Comparison of ENCODE assay signal across 13 mouse cellular contexts in the genomic region with DNA sequence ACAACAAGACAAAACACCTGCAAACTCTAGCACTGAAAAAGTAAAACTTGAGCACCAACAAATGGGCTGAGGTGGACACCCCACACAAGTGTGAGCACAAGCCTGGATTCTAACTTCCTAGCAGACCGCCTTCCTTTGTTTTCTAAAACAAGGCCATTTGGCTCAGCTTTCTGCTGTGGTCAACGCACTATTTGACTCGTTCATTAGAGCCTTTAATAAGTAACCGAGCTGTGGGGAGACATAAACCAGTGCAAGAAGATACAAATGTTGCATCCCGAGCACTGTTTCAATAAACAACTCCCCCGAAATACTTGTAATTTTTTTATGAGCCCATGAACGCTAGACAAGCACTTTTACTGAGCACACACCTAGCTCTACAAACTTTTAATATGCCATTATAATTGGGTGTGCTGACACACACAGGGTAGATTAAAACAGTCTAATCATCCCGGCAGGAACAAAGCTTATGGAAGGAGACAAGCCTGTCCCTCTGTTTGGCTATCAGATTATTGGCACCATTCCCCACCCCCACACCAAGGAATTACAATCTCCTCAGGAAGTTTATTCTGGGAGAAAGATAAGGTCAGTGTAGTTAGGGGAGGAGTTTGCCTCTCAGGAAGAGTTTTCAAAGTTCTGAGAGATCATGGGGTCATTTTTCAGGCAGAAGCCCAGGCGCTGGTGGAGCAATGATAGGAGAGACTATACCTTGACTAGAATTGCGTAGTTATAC. TPM values are rescaled to one million over a fixed set of nuclear protein-coding genes. Genes with fewer than 3 reads are reported as not detected.
DNase-seq lines count a peak whose midpoint lies in the region; ATAC-seq and TF ChIP-seq lines count a peak whose summit lies in the region.
"Had no signal": no experiment of that assay in that cellular context is flagged by ENCODE, and none has a peak within 500 bp of the region (broad histone marks: within the 10 kb centered on the region; RNA-seq: fewer than 3 reads in every experiment).

No protein-coding gene starts in this region.

- TF ChIP-seq CTCF in heart, adult 2 months (IDR thresholded peaks at IDR 0.05) = no peak
- TF ChIP-seq CTCF in Patski (IDR thresholded peaks at IDR 0.05) = no peak

- POLR2A ChIA-PET in Patski (lab: Charles Lee) = interaction anchor here (0.7 kb wide), 1 partner anchor 289 kb away, joined by 3 read pairs; no protein-coding TSS in a partner anchor

- no peak overlapping the region for H3K4me2 ChIP-seq in kidney, embryonic 15.5 days
- no peak overlapping the region for H3K4me2 ChIP-seq in midbrain, embryonic 16.5 days (ENCODE audit: low read length)

- in situ Hi-C loops in Patski (cut with MboI; ENCODE audit: low pct_unique_long_range_greater_than_20kb) = no loop called here

- peaks cover 7% of the 10 kb centered on the region for H3K4me1 ChIP-seq in heart, adult 2 months (ENCODE audit: control insufficient read depth, insufficient read depth, low read length)
- peaks cover 16% of the 10 kb centered on the region for H3K4me1 ChIP-seq in kidney, embryonic 15.5 days
- H3K4me1 ChIP-seq in midbrain, embryonic 16.5 days (ENCODE audit: control insufficient read depth, insufficient read depth, low read length) = no peaks in the 10 kb centered on the region
- H3K4me1 ChIP-seq: limb, embryonic 10.5 days had no signal

- H3K79me2 ChIP-seq in heart, adult 2 months (replicated peaks; ENCODE audit: control insufficient read depth, insufficient read depth, low read length) = no peaks in the 10 kb centered on the region

- no peak overlapping the region for H3K4me3 ChIP-seq in heart, adult 2 months
- no peak overlapping the region for H3K4me3 ChIP-seq in kidney, embryonic 15.5 days (replicated peaks)
- H3K4me3 ChIP-seq in midbrain, embryonic 16.5 days (ENCODE audit: low read depth, low read length) = no peak overlapping the region
- H3K4me3 ChIP-seq: limb, embryonic 10.5 days had no signal

- H3K9me3 ChIP-seq in kidney, embryonic 15.5 days (replicated peaks) = no peaks in the 10 kb centered on the region
- H3K9me3 ChIP-seq in midbrain, embryonic 16.5 days (replicated peaks; ENCODE audit: control insufficient read depth, low read length, poor library complexity, severe bottlenecking) = no peaks in the 10 kb centered on the region
- H3K9me3 ChIP-seq: limb, embryonic 10.5 days had no signal

- no peaks in the 10 kb centered on the region for H3K36me3 ChIP-seq in heart, adult 2 months (ENCODE audit: control insufficient read depth, insufficient read depth, low read length)
- no peaks in the 10 kb centered on the region for H3K36me3 ChIP-seq in kidney, embryonic 15.5 days
- H3K36me3 ChIP-seq in midbrain, embryonic 16.5 days (ENCODE audit: control insufficient read depth, insufficient read depth, low read length) = no peaks in the 10 kb centered on the region
- H3K36me3 ChIP-seq: limb, embryonic 10.5 days had no signal

- CTCF ChIA-PET in Patski (lab: Charles Lee) = interaction anchor here (1.3 kb wide), 1 partner anchor 21 kb away, joined by 3 read pairs; no protein-coding TSS in a partner anchor

- peak overlapping the region; percentile 62 for H3K27ac ChIP-seq in heart, adult 2 months
- H3K27ac ChIP-seq in kidney, embryonic 15.5 days = peak overlapping the region; percentile 41
- H3K27ac ChIP-seq in midbrain, embryonic 16.5 days (ENCODE audit: low read length) = no peak overlapping the region
- H3K27ac ChIP-seq: limb, embryonic 10.5 days had no signal

- no peaks in the 10 kb centered on the region for H3K27me3 ChIP-seq in heart, adult 2 months (ENCODE audit: control insufficient read depth, insufficient read depth, low read length)
- no peaks in the 10 kb centered on the region for H3K27me3 ChIP-seq in Patski
- H3K27me3 ChIP-seq in kidney, embryonic 15.5 days = no peaks in the 10 kb centered on the region
- no peaks in the 10 kb centered on the region for H3K27me3 ChIP-seq in midbrain, embryonic 16.5 days (ENCODE audit: control insufficient read depth, insufficient read depth, low read depth, low read length)

- H3K9ac ChIP-seq in heart, adult 2 months (ENCODE audit: low read depth, low read length) = no peak overlapping the region
- no peak overlapping the region for H3K9ac ChIP-seq in kidney, embryonic 15.5 days
- H3K9ac ChIP-seq in midbrain, embryonic 16.5 days (ENCODE audit: low read depth, low read length) = no peak overlapping the region

- peak in 1 of 2 experiments; percentile 17 for DNase-seq in heart, adult 2 months
- no peak for DNase-seq in heart, postnatal 25 days (ENCODE audit: low spot score)
- peak; percentile 42 for DNase-seq in Patski (ENCODE audit: low read depth, low spot score)
- peak; percentile 59 for DNase-seq in lung, postnatal 14 days
- DNase-seq: thymus, adult 18-20 months had no signal

- WGBS in heart, adult 2 months = 32% methylated on average over 10 of the region's 10 CpGs
- WGBS in kidney, embryonic 15.5 days = 44% methylated on average over 10 of the region's 10 CpGs
- WGBS in midbrain, embryonic 16.5 days = 87% methylated on average over 10 of the region's 10 CpGs

- TF ChIP-seq EP300 in heart, adult 2 months (IDR thresholded peaks at IDR 0.05; ENCODE audit: insufficient read depth, low read depth, low read length) = no peak

- no peak for ATAC-seq in Patski
- no peak for ATAC-seq in kidney, embryonic 15.5 days (replicated peaks; ENCODE audit: low FRiP score)
- ATAC-seq in midbrain, embryonic 16.5 days = no peak
- ATAC-seq in megakaryocyte progenitor cell, adult 5-6 weeks (replicated peaks; ENCODE audit: poor library complexity) = no peak

- no peak for TF ChIP-seq POLR2A in heart, adult 2 months (IDR thresholded peaks at IDR 0.05; ENCODE audit: insufficient read depth, low read depth, low read length)

- intact Hi-C loops in heart, adult 2 months (cut with DNase I) = no loop called here
- intact Hi-C loops in heart, postnatal 25 days (cut with DNase I) = no loop called here

RNA-seq across cellular contexts. Expression of a gene that starts 27.7 kb away (rescaled TPM):
- total RNA-seq in heart, adult 2 months (2021) = not detected
- not detected in 2 replicates for polyA plus RNA-seq in heart, adult 2 months (2012; rRNA removed)
- total RNA-seq in heart, postnatal 25 days (2021) = not detected
- not detected for polyA plus RNA-seq in Patski (2021)
- polyA plus RNA-seq in kidney, embryonic 15.5 days (2015; fragmentation: Nextera tagmentation; extraction: Ambion mirVana) = not detected in 2 replicates
- polyA plus RNA-seq in midbrain, embryonic 16.5 days (2015; fragmentation: Nextera tagmentation; extraction: Ambion mirVana) = not detected in 2 replicates
- not detected in 2 replicates for total RNA-seq in megakaryocyte progenitor cell, adult 5-6 weeks (2015)
- total RNA-seq in megakaryocyte progenitor cell, adult 5-6 weeks (2017) = not detected in 2 replicates
- total RNA-seq: gastrocnemius, adult 8-10 months; layer of hippocampus, adult 8-10 months had no signal
- polyA plus RNA-seq: cortical plate, adult 2 months; hindbrain, embryonic 11.5 days; limb, embryonic 10.5 days had no signal
